Mouse (Mus musculus) thymus, adult 2 months (tissue): ENCODE measurements around the gene Ttll5.

Experiments
- CTCF ChIP-seq: fragments of 200-500 bp; IDR thresholded peaks from 2 replicates; pipeline ENCODE4 v1.5.1; 2012; ENCODE audit warnings: mild to moderate bottlenecking, control low read depth, low read length, moderate library complexity, borderline replicate concordance; ENCODE audit not compliant: control insufficient read depth, poor library complexity, insufficient read depth; ENCODE audit errors: extremely low read depth
- POLR2A ChIP-seq: fragments of 200-500 bp; IDR thresholded peaks from 2 replicates; pipeline ENCODE4 v1.6.1; 2012; ENCODE audit warnings: mild to moderate bottlenecking, low read length, control low read depth, moderate library complexity; ENCODE audit not compliant: control insufficient read depth, poor library complexity, insufficient read depth; ENCODE audit errors: extremely low read depth

- TF ChIP-seq CTCF, result no peak
- no peak for TF ChIP-seq POLR2A
Measured at GRCm38 (mm10) chr12:85952349-85952748, 127.9 kb downstream of the Ttll5 start.
